Comparison of ENCODE assay signal across 8 mouse cellular contexts in genomic region chr11:116127156-116127980, GRCm38 (mm10). TPM values are rescaled to one million over a fixed set of nuclear protein-coding genes. Genes with fewer than 3 reads are reported as not detected.
DNase-seq lines count a peak whose midpoint lies in the region; ATAC-seq lines count a peak whose summit lies in the region.

TSS of gene Trim47 (minus strand) at chr11:116127210.

- H3K27me3 ChIP-seq in heart, embryonic 11.5 days (ENCODE audit: control insufficient read depth, insufficient read depth, low read length): no peaks in the 10 kb centered on the region
- no peaks in the 10 kb centered on the region for H3K27me3 ChIP-seq in lung, embryonic 15.5 days

- H3K36me3 ChIP-seq in heart, embryonic 11.5 days (ENCODE audit: control insufficient read depth, insufficient read depth, low read length): peaks cover 18% of the 10 kb centered on the region
- H3K36me3 ChIP-seq in lung, embryonic 15.5 days: peaks cover 30% of the 10 kb centered on the region

- peak within 1 kb of the TSS; percentile 16; the same call in 1 of the 2 replicates for H3K9ac ChIP-seq in heart, embryonic 11.5 days (ENCODE audit: low read depth, low read length)
- H3K9ac ChIP-seq in lung, embryonic 15.5 days: peak within 1 kb of the TSS; percentile 19

- H3K27ac ChIP-seq in heart, embryonic 11.5 days (ENCODE audit: low read depth, low read length): no peak within 1 kb of the TSS
- peak within 1 kb of the TSS; percentile 63 for H3K27ac ChIP-seq in lung, embryonic 15.5 days

- H3K4me3 ChIP-seq in heart, embryonic 11.5 days (ENCODE audit: low read depth, low read length): no peak within 1 kb of the TSS
- peak within 1 kb of the TSS; percentile 19 for H3K4me3 ChIP-seq in lung, embryonic 15.5 days

- 24% methylated on average over 23 of the region's 23 CpGs for WGBS in heart, embryonic 11.5 days (ENCODE audit: insufficient replicate concordance)
- WGBS in lung, embryonic 15.5 days: 18% methylated on average over 23 of the region's 23 CpGs

- H3K4me1 ChIP-seq in heart, embryonic 11.5 days (ENCODE audit: control insufficient read depth, insufficient read depth, low read length): peaks cover 27% of the 10 kb centered on the region
- peaks cover 38% of the 10 kb centered on the region for H3K4me1 ChIP-seq in lung, embryonic 15.5 days

- peak; percentile 39; the same call in 1 of the 2 replicates for ATAC-seq in heart, embryonic 11.5 days (replicated peaks; ENCODE audit: insufficient number of reproducible peaks, low FRiP score, low TSS enrichment)
- ATAC-seq in lung, embryonic 15.5 days (ENCODE audit: borderline replicate concordance, extremely low read depth, low FRiP score, low TSS enrichment): peak; percentile 53

- peak in 1 of 2 experiments; percentile 62 for DNase-seq in adrenal gland, adult 18-20 months (ENCODE audit: low spot score in 2 of 2)
- peak; percentile 80 for DNase-seq in embryo, embryonic 10 days (ENCODE audit: low spot score)
- peak; percentile 93 for DNase-seq in kidney, adult 9 months
- DNase-seq in retina, postnatal 1 day: peak; percentile 78
- DNase-seq in T-cell, adult 2 months (ENCODE audit: low spot score): no peak
- DNase-seq in thymus, postnatal 14 days: no peak

- H3K9me3 ChIP-seq in heart, embryonic 11.5 days (replicated peaks; ENCODE audit: control insufficient read depth, low read length): 0 out of 2 replicates have a peak, but pooled peaks cover 2% of the 10 kb centered on the region
- no peaks in the 10 kb centered on the region for H3K9me3 ChIP-seq in lung, embryonic 15.5 days

- H3K4me2 ChIP-seq in heart, embryonic 11.5 days: peak within 1 kb of the TSS; percentile 15
- H3K4me2 ChIP-seq in lung, embryonic 15.5 days: peak within 1 kb of the TSS; percentile 40

RNA-seq across cellular contexts. Expression of gene Trim47, which starts in this region (rescaled TPM):
- total RNA-seq in adrenal gland, adult 18-20 months (2021): 10 to 100 TPM; 14.6 to 23.5 TPM
- polyA plus RNA-seq in heart, embryonic 11.5 days (2014; fragmentation: Nextera tagmentation; extraction: Ambion mirVana): 38.3 and 40.2 TPM in 2 replicates
- 24.9 and 25.9 TPM in 2 replicates for polyA plus RNA-seq in lung, embryonic 15.5 days (2015; fragmentation: Nextera tagmentation; extraction: Ambion mirVana)

Comparison
In these comparisons a context has a peak if more than half of its experiments do, and no peak if none do; other contexts are left out.
1. DNase-seq: peak in embryo, embryonic 10 days (single experiment), kidney, adult 9 months (single experiment) and retina, postnatal 1 day (single experiment); none in T-cell, adult 2 months (single experiment) and thymus, postnatal 14 days (single experiment).